Mouse (Mus musculus): ENCODE measurements at regions not wholly inside any gene's neighbourhood (a gene's known extent, or its start where the extent isn't known, plus 50 kb on each side); places are given as distances from the start of the nearest gene placed in this dataset.

DNA sequence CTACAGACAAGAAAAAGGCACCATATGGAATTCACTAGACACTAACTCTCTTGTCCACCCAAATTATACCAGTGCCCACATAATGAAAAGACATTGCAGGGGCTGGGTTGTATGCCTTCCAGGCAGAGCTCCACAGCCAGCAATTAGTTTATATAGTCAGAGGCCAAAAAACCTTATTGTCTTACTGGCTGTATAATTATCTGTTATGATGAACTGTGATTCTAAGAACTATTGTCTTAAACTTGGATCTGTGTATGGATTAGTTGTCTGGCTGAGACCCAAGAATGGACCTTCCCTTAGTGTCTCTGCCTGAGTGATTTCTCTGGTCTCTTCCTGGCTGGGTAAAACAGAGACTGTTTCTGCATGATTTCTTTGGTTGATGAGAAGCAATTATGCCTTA lies 454.2 kb downstream of the Prkd1 start:
- no peaks in the 10 kb centered on the region for H3K9me3 ChIP-seq (ENCODE audit: control insufficient read depth, low read length)
- H3K4me1 ChIP-seq (ENCODE audit: control insufficient read depth, insufficient read depth, low read length), result no peaks in the 10 kb centered on the region
- H3K9ac ChIP-seq (ENCODE audit: low read length), result no peak overlapping the region
- H3K27me3 ChIP-seq (ENCODE audit: control insufficient read depth, insufficient read depth, low read length), result no peaks in the 10 kb centered on the region
- ATAC-seq (ENCODE audit: insufficient number of reproducible peaks, low FRiP score, low TSS enrichment, low read depth), result no peak
- no peak overlapping the region for H3K4me3 ChIP-seq (ENCODE audit: low read depth, low read length)
- no peak overlapping the region for H3K27ac ChIP-seq (replicated peaks; ENCODE audit: low read depth, low read length)
- no peak overlapping the region for H3K4me2 ChIP-seq (ENCODE audit: low read depth, severe bottlenecking)
- no peak for DNase-seq (ENCODE audit: low spot score)
- H3K36me3 ChIP-seq (ENCODE audit: control insufficient read depth, insufficient read depth, low read length), result no peaks in the 10 kb centered on the region

DNA sequence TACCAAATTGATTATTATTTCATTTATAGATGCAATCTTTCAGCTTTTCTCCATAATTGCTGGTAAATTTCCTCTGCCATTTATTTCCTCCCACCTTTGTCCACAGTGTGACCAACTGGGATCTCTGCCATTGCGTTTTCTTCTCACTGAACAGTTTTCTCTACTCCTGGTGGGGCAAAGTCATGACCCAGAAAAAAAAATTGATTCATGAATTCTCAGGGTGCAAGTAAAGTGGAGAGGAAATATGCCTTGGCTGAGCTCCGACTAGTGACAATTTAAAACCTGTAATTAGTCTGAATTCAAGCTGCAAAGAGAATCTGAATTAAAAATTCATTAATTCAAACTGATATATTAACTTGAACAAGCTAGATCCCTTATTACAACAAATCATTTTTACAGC lies 452.6 kb downstream of the Prkd1 start:
- H3K4me2 ChIP-seq (ENCODE audit: low read depth, severe bottlenecking), result no peak overlapping the region
- H3K27ac ChIP-seq (replicated peaks; ENCODE audit: low read depth, low read length), result no peak overlapping the region
- no peak overlapping the region for H3K4me3 ChIP-seq (ENCODE audit: low read depth, low read length)
- no peaks in the 10 kb centered on the region for H3K36me3 ChIP-seq (ENCODE audit: control insufficient read depth, insufficient read depth, low read length)
- H3K4me1 ChIP-seq (ENCODE audit: control insufficient read depth, insufficient read depth, low read length), result no peaks in the 10 kb centered on the region
- DNase-seq (ENCODE audit: low spot score) (no peak), ATAC-seq (ENCODE audit: insufficient number of reproducible peaks, low FRiP score, low TSS enrichment, low read depth) (no peak)
- no peak overlapping the region for H3K9ac ChIP-seq (ENCODE audit: low read length)
- no peaks in the 10 kb centered on the region for H3K27me3 ChIP-seq (ENCODE audit: control insufficient read depth, insufficient read depth, low read length)
- 64% methylated on average over 2 of the region's 2 CpGs for WGBS
- no peaks in the 10 kb centered on the region for H3K9me3 ChIP-seq (ENCODE audit: control insufficient read depth, low read length)

DNA sequence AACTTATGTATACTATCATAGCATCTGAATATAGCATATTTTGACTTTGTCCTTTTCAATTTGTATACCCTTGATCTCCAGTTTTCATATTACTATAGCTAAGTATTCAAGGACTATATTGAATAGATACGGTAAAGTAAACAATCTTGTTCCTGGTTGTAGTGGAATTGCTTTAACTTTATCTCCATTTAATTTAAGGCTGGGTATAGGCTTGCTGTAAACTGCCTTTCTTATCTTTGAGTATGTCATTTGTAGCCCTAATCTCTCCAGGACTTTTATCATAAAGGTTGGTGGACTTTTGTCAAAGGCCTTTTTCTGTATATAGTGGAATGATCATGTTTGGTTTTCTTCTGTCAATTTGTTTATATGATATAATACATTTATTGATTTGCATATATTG lies 407.8 kb downstream of the Prkd1 start:
- Histone ChIP-seq H3K4me1 (ENCODE audit: control insufficient read depth, insufficient read depth, low read length) (no peaks in the 10 kb centered on the region), H3K4me3 (ENCODE audit: low read depth, low read length) (no peak overlapping the region), H3K9ac (ENCODE audit: low read length) (no peak overlapping the region), H3K27ac (replicated peaks; ENCODE audit: low read depth, low read length) (no peak overlapping the region), H3K9me3 (ENCODE audit: control insufficient read depth, low read length) (no peaks in the 10 kb centered on the region), H3K36me3 (ENCODE audit: control insufficient read depth, insufficient read depth, low read length) (no peaks in the 10 kb centered on the region), H3K4me2 (ENCODE audit: low read depth, severe bottlenecking) (no peak overlapping the region), H3K27me3 (ENCODE audit: control insufficient read depth, insufficient read depth, low read length) (no peaks in the 10 kb centered on the region)
- DNase-seq (ENCODE audit: low spot score) (no peak), ATAC-seq (ENCODE audit: insufficient number of reproducible peaks, low FRiP score, low TSS enrichment, low read depth) (no peak)
- WGBS, result 90% methylated on average over 1 of the region's 1 CpGs

DNA sequence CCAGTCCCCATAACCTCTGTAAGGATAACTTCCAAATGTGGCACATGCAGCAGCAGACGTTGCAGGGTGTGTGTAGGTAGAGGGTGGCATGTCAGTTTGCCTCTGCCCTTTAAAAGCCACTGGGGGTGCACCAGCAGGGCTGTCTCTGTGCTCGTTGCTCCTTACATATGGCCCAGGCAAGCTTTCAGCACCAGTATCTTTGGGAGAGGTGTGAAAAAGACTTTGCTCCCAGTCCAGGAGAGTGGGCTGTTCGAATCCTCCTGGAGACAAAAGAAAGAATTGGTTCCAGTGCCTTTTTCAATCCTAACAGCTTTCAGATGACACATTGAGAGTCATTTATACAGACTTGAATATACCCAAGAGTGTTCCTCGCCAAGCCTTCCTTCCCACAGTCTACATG lies 390.0 kb downstream of the Prkd1 start:
- DNase-seq (ENCODE audit: low spot score) (no peak), ATAC-seq (ENCODE audit: insufficient number of reproducible peaks, low FRiP score, low TSS enrichment, low read depth) (no peak)
- WGBS, result 72% methylated on average over 4 of the region's 4 CpGs
- no peak overlapping the region for H3K4me3 ChIP-seq (ENCODE audit: low read depth, low read length)
- H3K9ac ChIP-seq (ENCODE audit: low read length), result no peak overlapping the region
- H3K36me3 ChIP-seq (ENCODE audit: control insufficient read depth, insufficient read depth, low read length), result no peaks in the 10 kb centered on the region
- H3K27me3 ChIP-seq (ENCODE audit: control insufficient read depth, insufficient read depth, low read length), result no peaks in the 10 kb centered on the region
- H3K9me3 ChIP-seq (ENCODE audit: control insufficient read depth, low read length), result no peaks in the 10 kb centered on the region
- H3K27ac ChIP-seq (replicated peaks; ENCODE audit: low read depth, low read length), result no peak overlapping the region
- H3K4me2 ChIP-seq (ENCODE audit: low read depth, severe bottlenecking), result no peak overlapping the region
- H3K4me1 ChIP-seq (ENCODE audit: control insufficient read depth, insufficient read depth, low read length), result no peaks in the 10 kb centered on the region

DNA sequence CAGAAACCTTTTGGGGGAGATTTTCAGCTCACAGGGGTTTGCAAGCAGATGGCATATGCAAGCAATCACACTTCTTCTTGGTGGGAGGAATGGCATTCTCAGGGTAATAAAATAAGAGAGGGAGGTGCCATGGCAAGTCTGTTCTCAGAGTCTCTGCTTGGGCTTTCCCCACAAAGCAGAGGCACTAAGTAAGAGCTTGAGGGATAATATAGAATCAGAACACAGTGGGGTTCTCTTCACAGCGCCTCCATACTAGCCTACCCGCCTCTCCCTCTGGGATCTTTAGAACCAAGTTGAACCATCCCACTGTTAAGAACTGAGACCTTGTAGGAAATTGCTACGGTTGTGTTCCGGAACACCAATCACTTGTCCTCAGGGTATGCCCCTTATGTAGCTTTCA lies 387.8 kb downstream of the Prkd1 start:
- H3K36me3 ChIP-seq (ENCODE audit: control insufficient read depth, insufficient read depth, low read length), result no peaks in the 10 kb centered on the region
- no peaks in the 10 kb centered on the region for H3K4me1 ChIP-seq (ENCODE audit: control insufficient read depth, insufficient read depth, low read length)
- H3K4me2 ChIP-seq (ENCODE audit: low read depth, severe bottlenecking), result no peak overlapping the region
- DNase-seq (ENCODE audit: low spot score), result no peak
- 73% methylated on average over 4 of the region's 4 CpGs for WGBS
- no peak for ATAC-seq (ENCODE audit: insufficient number of reproducible peaks, low FRiP score, low TSS enrichment, low read depth)
- no peaks in the 10 kb centered on the region for H3K9me3 ChIP-seq (ENCODE audit: control insufficient read depth, low read length)
- H3K27ac ChIP-seq (replicated peaks; ENCODE audit: low read depth, low read length), result no peak overlapping the region
- H3K9ac ChIP-seq (ENCODE audit: low read length), result no peak overlapping the region
- no peak overlapping the region for H3K4me3 ChIP-seq (ENCODE audit: low read depth, low read length)
- no peaks in the 10 kb centered on the region for H3K27me3 ChIP-seq (ENCODE audit: control insufficient read depth, insufficient read depth, low read length)

DNA sequence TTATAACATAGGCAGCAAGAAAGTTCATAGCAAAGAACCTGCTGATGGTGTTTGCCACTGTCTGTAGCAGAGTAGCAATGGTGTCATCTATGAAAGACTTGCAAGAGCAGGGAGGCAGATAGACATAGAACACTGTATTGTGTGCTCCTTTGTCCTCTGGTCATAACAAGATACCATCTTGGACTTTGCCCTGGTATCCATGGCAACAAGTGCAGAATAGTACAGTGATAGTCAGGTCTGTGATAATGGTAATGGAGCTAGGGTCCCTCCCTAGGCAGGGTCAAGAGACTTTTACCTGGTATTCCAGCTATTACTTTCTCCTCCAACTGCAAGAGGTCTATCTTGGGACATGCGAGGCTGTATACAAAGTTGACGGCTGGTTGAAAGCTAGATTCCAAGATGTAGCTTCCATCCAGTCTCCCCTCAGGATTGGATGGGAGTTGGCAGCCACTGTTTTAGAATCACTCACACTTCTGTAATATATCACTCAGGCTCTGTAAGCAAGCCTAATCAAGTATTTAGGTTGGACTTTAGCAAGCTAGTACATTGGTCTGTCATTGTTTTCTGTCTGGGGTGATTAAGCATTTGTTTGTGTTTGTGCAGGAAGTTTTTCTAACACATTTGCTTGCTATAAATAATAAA lies 375.5 kb downstream of the Prkd1 start:
- H3K4me3 ChIP-seq (ENCODE audit: low read depth, low read length), result no peak overlapping the region
- H3K27ac ChIP-seq (replicated peaks; ENCODE audit: low read depth, low read length), result no peak overlapping the region
- WGBS, result 86% methylated on average over 2 of the region's 2 CpGs
- ATAC-seq (ENCODE audit: insufficient number of reproducible peaks, low FRiP score, low TSS enrichment, low read depth) (no peak), DNase-seq (ENCODE audit: low spot score) (no peak)
- H3K27me3 ChIP-seq (ENCODE audit: control insufficient read depth, insufficient read depth, low read length), result no peaks in the 10 kb centered on the region
- H3K4me1 ChIP-seq (ENCODE audit: control insufficient read depth, insufficient read depth, low read length), result no peaks in the 10 kb centered on the region
- no peak overlapping the region for H3K4me2 ChIP-seq (ENCODE audit: low read depth, severe bottlenecking)
- H3K36me3 ChIP-seq (ENCODE audit: control insufficient read depth, insufficient read depth, low read length), result no peaks in the 10 kb centered on the region
- no peaks in the 10 kb centered on the region for H3K9me3 ChIP-seq (ENCODE audit: control insufficient read depth, low read length)
- no peak overlapping the region for H3K9ac ChIP-seq (ENCODE audit: low read length)

DNA sequence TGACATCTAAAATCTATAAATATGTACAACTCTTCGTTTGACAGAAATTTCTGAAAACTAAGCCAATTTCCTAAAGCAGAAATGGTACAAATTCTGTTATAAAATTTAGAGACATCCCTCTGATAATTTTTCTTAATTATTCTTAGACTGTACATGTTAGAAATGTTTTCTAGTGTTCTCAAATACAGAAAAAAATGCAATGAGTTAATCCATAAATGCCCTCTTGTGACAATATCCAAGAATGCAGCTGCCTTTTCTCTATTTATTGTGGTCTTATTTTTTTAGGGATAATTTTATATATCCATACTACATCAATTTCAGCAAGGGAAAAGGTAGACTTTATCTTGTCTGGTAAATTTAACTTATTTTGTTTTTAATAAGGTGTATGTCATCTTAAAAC lies 367.3 kb downstream of the Prkd1 start:
- no peaks in the 10 kb centered on the region for H3K36me3 ChIP-seq (ENCODE audit: control insufficient read depth, insufficient read depth, low read length)
- H3K9me3 ChIP-seq (ENCODE audit: control insufficient read depth, low read length), result no peaks in the 10 kb centered on the region
- DNase-seq (ENCODE audit: low spot score) (no peak), ATAC-seq (ENCODE audit: insufficient number of reproducible peaks, low FRiP score, low TSS enrichment, low read depth) (no peak)
- no peak overlapping the region for H3K4me3 ChIP-seq (ENCODE audit: low read depth, low read length)
- no peak overlapping the region for H3K27ac ChIP-seq (replicated peaks; ENCODE audit: low read depth, low read length)
- H3K27me3 ChIP-seq (ENCODE audit: control insufficient read depth, insufficient read depth, low read length), result no peaks in the 10 kb centered on the region
- H3K4me1 ChIP-seq (ENCODE audit: control insufficient read depth, insufficient read depth, low read length), result no peaks in the 10 kb centered on the region
- no peak overlapping the region for H3K9ac ChIP-seq (ENCODE audit: low read length)
- H3K4me2 ChIP-seq (ENCODE audit: low read depth, severe bottlenecking), result no peak overlapping the region
- 69% methylated on average over 1 of the region's 1 CpGs for WGBS
